12 mouse cellular contexts compared by ENCODE assay signal in the genomic region with DNA sequence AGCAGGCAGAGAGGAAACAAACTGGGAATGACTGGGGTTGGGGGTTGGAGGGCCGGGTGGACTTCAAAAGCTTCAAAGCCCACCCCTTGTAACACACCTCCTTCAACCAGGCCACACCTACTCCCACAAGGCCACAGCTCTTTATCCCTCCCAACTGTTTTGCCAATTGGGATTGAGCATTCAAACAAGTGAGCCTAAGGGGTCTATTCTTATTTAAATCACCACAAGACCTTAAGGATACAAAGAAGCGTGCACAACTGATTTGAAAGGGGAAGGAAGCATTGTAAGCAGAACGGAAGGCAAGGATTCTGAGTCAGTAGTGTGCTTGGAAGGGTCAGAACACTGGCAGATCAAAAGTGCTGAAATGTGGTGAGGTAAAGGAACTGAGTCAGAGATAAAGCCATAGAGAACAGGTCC.
DNase-seq lines count a peak whose midpoint lies in the region; ATAC-seq and TF ChIP-seq lines count a peak whose summit lies in the region.
"Had no signal": no experiment of that assay in that cellular context is flagged by ENCODE, and none has a peak within 500 bp of the region (broad histone marks: within the 10 kb centered on the region; RNA-seq: fewer than 3 reads in every experiment).

No protein-coding gene starts in this region.

- peak overlapping the region; percentile 7; the same call in 1 of the 2 replicates for H3K4me3 ChIP-seq in forebrain, embryonic 10.5 days
- H3K4me3 ChIP-seq in forebrain, postnatal 0 days (ENCODE audit: low read depth, low read length): no peak overlapping the region
- no peak overlapping the region for H3K4me3 ChIP-seq in forebrain, embryonic 12.5 days (replicated peaks)
- no peak overlapping the region for H3K4me3 ChIP-seq in kidney, embryonic 16.5 days (ENCODE audit: low read length)
- H3K4me3 ChIP-seq: kidney, embryonic 15.5 days; liver, embryonic 15.5 days had no signal

- peaks cover 10% of the 10 kb centered on the region for H3K4me1 ChIP-seq in forebrain, embryonic 10.5 days
- no peaks in the 10 kb centered on the region for H3K4me1 ChIP-seq in forebrain, postnatal 0 days (ENCODE audit: insufficient read depth)
- H3K4me1 ChIP-seq in forebrain, embryonic 12.5 days: peaks cover 8% of the 10 kb centered on the region
- H3K4me1 ChIP-seq in kidney, embryonic 16.5 days (ENCODE audit: insufficient read depth, low read length): no peaks in the 10 kb centered on the region
- H3K4me1 ChIP-seq: kidney, embryonic 15.5 days; liver, embryonic 15.5 days had no signal

- H3K27ac ChIP-seq in forebrain, embryonic 10.5 days: peak overlapping the region; percentile 49
- no peak overlapping the region for H3K27ac ChIP-seq in forebrain, postnatal 0 days (ENCODE audit: low read depth, low read length)
- H3K27ac ChIP-seq in forebrain, embryonic 12.5 days: no peak overlapping the region
- no peak overlapping the region for H3K27ac ChIP-seq in kidney, embryonic 16.5 days (ENCODE audit: low read length)
- H3K27ac ChIP-seq: kidney, embryonic 15.5 days; liver, embryonic 15.5 days had no signal

- no peaks in the 10 kb centered on the region for H3K36me3 ChIP-seq in forebrain, embryonic 10.5 days (replicated peaks)
- H3K36me3 ChIP-seq in forebrain, postnatal 0 days (ENCODE audit: insufficient read depth): no peaks in the 10 kb centered on the region
- H3K36me3 ChIP-seq in forebrain, embryonic 12.5 days (replicated peaks): no peaks in the 10 kb centered on the region
- H3K36me3 ChIP-seq in kidney, embryonic 16.5 days (ENCODE audit: insufficient read depth, low read length): no peaks in the 10 kb centered on the region
- H3K36me3 ChIP-seq: kidney, embryonic 15.5 days; liver, embryonic 15.5 days had no signal

- TF ChIP-seq CTCF in forebrain, postnatal 0 days (IDR thresholded peaks at IDR 0.05; ENCODE audit: low read depth): no peak

- H3K4me2 ChIP-seq in forebrain, postnatal 0 days (ENCODE audit: low read depth): no peak overlapping the region
- peak overlapping the region; percentile 5; the same call in 1 of the 2 replicates for H3K4me2 ChIP-seq in forebrain, embryonic 12.5 days
- no peak overlapping the region for H3K4me2 ChIP-seq in kidney, embryonic 16.5 days (replicated peaks; ENCODE audit: low read depth, low read length)
- H3K4me2 ChIP-seq: kidney, embryonic 15.5 days; liver, embryonic 15.5 days had no signal

- DNase-seq in forebrain, embryonic 10.5 days (ENCODE audit: extremely low spot score, low spot score): peak; percentile 17
- DNase-seq in forebrain, postnatal 0 days: no peak
- peak; percentile 96 for DNase-seq in ES-CJ7 (ENCODE audit: low read depth, low spot score)
- DNase-seq in right cerebral cortex, adult 2 months (ENCODE audit: low spot score in 2 of 2): no peak
- DNase-seq in right cerebral cortex, postnatal 4 days: no peak
- DNase-seq: gastrocnemius, postnatal 36 days; layer of hippocampus, postnatal 36 days had no signal

- H3K27me3 ChIP-seq in forebrain, embryonic 10.5 days (ENCODE audit: poor library complexity, severe bottlenecking): no peaks in the 10 kb centered on the region
- no peaks in the 10 kb centered on the region for H3K27me3 ChIP-seq in forebrain, postnatal 0 days (ENCODE audit: insufficient read depth, low read length)
- H3K27me3 ChIP-seq in forebrain, embryonic 12.5 days: no peaks in the 10 kb centered on the region
- no peaks in the 10 kb centered on the region for H3K27me3 ChIP-seq in kidney, embryonic 16.5 days (ENCODE audit: insufficient read depth, low read length)
- H3K27me3 ChIP-seq: kidney, embryonic 15.5 days; liver, embryonic 15.5 days had no signal

- ATAC-seq in forebrain, postnatal 0 days: no peak; the same call in 1 of the 2 replicates
- peak; percentile 80 for ATAC-seq in forebrain, embryonic 12.5 days (ENCODE audit: low FRiP score)
- 0 out of 2 replicates have a peak, but pooled peaks have one; percentile 31 for ATAC-seq in megakaryocyte progenitor cell, adult 5-6 weeks (replicated peaks; ENCODE audit: poor library complexity)
- no peak for ATAC-seq in kidney, embryonic 16.5 days (ENCODE audit: low FRiP score, low TSS enrichment)

- no peak overlapping the region for H3K9ac ChIP-seq in forebrain, postnatal 0 days
- H3K9ac ChIP-seq in forebrain, embryonic 12.5 days: no peak overlapping the region
- H3K9ac ChIP-seq in kidney, embryonic 16.5 days (replicated peaks; ENCODE audit: low read length): no peak overlapping the region
- H3K9ac ChIP-seq: kidney, embryonic 15.5 days; liver, embryonic 15.5 days had no signal

- no peaks in the 10 kb centered on the region for H3K9me3 ChIP-seq in forebrain, embryonic 10.5 days
- H3K9me3 ChIP-seq in forebrain, postnatal 0 days (ENCODE audit: low read length): no peaks in the 10 kb centered on the region
- no peaks in the 10 kb centered on the region for H3K9me3 ChIP-seq in forebrain, embryonic 12.5 days
- no peaks in the 10 kb centered on the region for H3K9me3 ChIP-seq in kidney, embryonic 16.5 days (ENCODE audit: low read length)
- H3K9me3 ChIP-seq: kidney, embryonic 15.5 days; liver, embryonic 15.5 days had no signal

- 9% methylated on average over 3 of the region's 3 CpGs for WGBS in forebrain, embryonic 10.5 days
- 7% methylated on average over 3 of the region's 3 CpGs for WGBS in forebrain, postnatal 0 days
- WGBS in forebrain, embryonic 12.5 days: 4% methylated on average over 3 of the region's 3 CpGs
- 50% methylated on average over 3 of the region's 3 CpGs for WGBS in kidney, embryonic 16.5 days

Comparison
In these comparisons a context has a peak if more than half of its experiments do, and no peak if none do; other contexts are left out.
1. DNase-seq: peak in forebrain, embryonic 10.5 days (single experiment) and ES-CJ7 (single experiment); none in forebrain, postnatal 0 days (single experiment), right cerebral cortex, adult 2 months (0 of 2) and right cerebral cortex, postnatal 4 days (single experiment).
2. ATAC-seq: peak in forebrain, embryonic 12.5 days (single experiment) and megakaryocyte progenitor cell, adult 5-6 weeks (single experiment); none in forebrain, postnatal 0 days (single experiment) and kidney, embryonic 16.5 days (single experiment).